Mouse (Mus musculus): ENCODE measurements around the gene Cisd1.
"Not testable (repeated sequence)": the region's sequence is repeated elsewhere in the genome, so short reads cannot be mapped to it uniquely, and the experiment has no call there.

The Cisd1 gene

GRCm38 (mm10) chr10:71344579-71345143 lies at the start of gene Cisd1:
Cisd1 (minus strand) TSS chr10:71344954.
- ATAC-seq (ENCODE audit: low TSS enrichment) = peak; percentile 69

- ATAC-seq (ENCODE audit: low TSS enrichment) = no peak
Observed at GRCm38 (mm10) chr10:71389311-71389710, 44.6 kb upstream of the Cisd1 start.

GRCm38 (mm10) chr10:71384159-71385044 lies 39.6 kb upstream of the Cisd1 start:
- ATAC-seq (ENCODE audit: low TSS enrichment) = no peak

- ATAC-seq (ENCODE audit: low TSS enrichment) = not testable (repeated sequence)
Observed at GRCm38 (mm10) chr10:71383552-71383924, 38.8 kb upstream of the Cisd1 start.

- no peak for ATAC-seq (ENCODE audit: low TSS enrichment)
Observed at GRCm38 (mm10) chr10:71382858-71383551, 38.3 kb upstream of the Cisd1 start.

GRCm38 (mm10) chr10:71382109-71382508 lies 37.4 kb upstream of the Cisd1 start:
- ATAC-seq (ENCODE audit: low TSS enrichment) = no peak

- no peak for ATAC-seq (ENCODE audit: low TSS enrichment)
Observed at GRCm38 (mm10) chr10:71381471-71382033, 36.8 kb upstream of the Cisd1 start.

GRCm38 (mm10) chr10:71380406-71380805 lies 35.7 kb upstream of the Cisd1 start:
- ATAC-seq (ENCODE audit: low TSS enrichment) = peak; percentile 99

GRCm38 (mm10) chr10:71376014-71376413 lies 31.3 kb upstream of the Cisd1 start:
- ATAC-seq (ENCODE audit: low TSS enrichment) = no peak

- no peak for ATAC-seq (ENCODE audit: low TSS enrichment)
Observed at GRCm38 (mm10) chr10:71373706-71374105, 29.0 kb upstream of the Cisd1 start.

GRCm38 (mm10) chr10:71371881-71372280 lies 27.1 kb upstream of the Cisd1 start:
- ATAC-seq (ENCODE audit: low TSS enrichment) = peak; percentile 98

- no peak for ATAC-seq (ENCODE audit: low TSS enrichment)
Observed at GRCm38 (mm10) chr10:71369466-71369865, 24.7 kb upstream of the Cisd1 start.

- ATAC-seq (ENCODE audit: low TSS enrichment) = 0 out of 2 replicates have a peak, but pooled peaks have one; percentile 42
Observed at GRCm38 (mm10) chr10:71368128-71368940, 23.6 kb upstream of the Cisd1 start.

- no peak for ATAC-seq (ENCODE audit: low TSS enrichment)
Observed at GRCm38 (mm10) chr10:71363858-71364257, 19.1 kb upstream of the Cisd1 start.

- ATAC-seq (ENCODE audit: low TSS enrichment) = no peak
Observed at GRCm38 (mm10) chr10:71363440-71363839, 18.7 kb upstream of the Cisd1 start.

GRCm38 (mm10) chr10:71361836-71362562 lies 17.2 kb upstream of the Cisd1 start:
- ATAC-seq (ENCODE audit: low TSS enrichment) = no peak; the same call in 1 of the 2 replicates

GRCm38 (mm10) chr10:71361044-71361443 lies 16.3 kb upstream of the Cisd1 start:
- ATAC-seq (ENCODE audit: low TSS enrichment) = no peak

GRCm38 (mm10) chr10:71354947-71355346 lies 10.2 kb upstream of the Cisd1 start:
- no peak for ATAC-seq (ENCODE audit: low TSS enrichment)

- ATAC-seq (ENCODE audit: low TSS enrichment) = no peak
Observed at GRCm38 (mm10) chr10:71353850-71354249, 9.1 kb upstream of the Cisd1 start.

GRCm38 (mm10) chr10:71351301-71351700 lies 6.5 kb upstream of the Cisd1 start:
- ATAC-seq (ENCODE audit: low TSS enrichment) = no peak

GRCm38 (mm10) chr10:71349290-71349689 lies 4.5 kb upstream of the Cisd1 start:
- no peak for ATAC-seq (ENCODE audit: low TSS enrichment)

Data from frontal cortex, adult (tissue).